Mouse (Mus musculus): ENCODE measurements around the gene Tbc1d1.

GRCm38 (mm10) chr5:64281674-64282073 lies 125.6 kb downstream of the Tbc1d1 start:
- TF ChIP-seq CTCF (IDR thresholded peaks at IDR 0.05; ENCODE audit: low read depth) (no peak), EP300 (IDR thresholded peaks at IDR 0.05; ENCODE audit: low read depth) (no peak)
